Mouse (Mus musculus) inflammation-experienced regulatory T-cells, adult 6 months (primary cell): ENCODE data around the gene Rabgap1l. TPM values are rescaled to one million over a fixed set of nuclear protein-coding genes. Genes with fewer than 3 reads are reported as not detected.
"Not testable (repeated sequence)": the region's sequence is repeated elsewhere in the genome, so short reads cannot be mapped to it uniquely, and the experiment has no call there.

Source experiments
- ATAC-seq: one replicate; pipeline ENCODE4 v1.8.0; 2017
- polyA plus RNA-seq, 3 experiments: library from polyadenylated mRNA; unstranded; fragments of 100-300 nt; shearing (Covaris generic); gene quantifications; one replicate each; pipeline ENCODE4 v1.2.1; 2017

Rabgap1l gene
- polyA plus RNA-seq, 3 experiments from 2014 or later, result 237 to 400 (median 301) TPM

GRCm38 (mm10) chr1:160481643-160482042 is 311.4 kb downstream of the Rabgap1l start:
- no peak for ATAC-seq

GRCm38 (mm10) chr1:160467443-160467842 is 325.6 kb downstream of the Rabgap1l start:
- ATAC-seq, result no peak

- no peak for ATAC-seq
These were observed 327.8 kb downstream of the Rabgap1l start for GRCm38 (mm10) chr1:160465186-160465585.

GRCm38 (mm10) chr1:160464148-160464547 is 328.9 kb downstream of the Rabgap1l start:
- no peak for ATAC-seq

DNA sequence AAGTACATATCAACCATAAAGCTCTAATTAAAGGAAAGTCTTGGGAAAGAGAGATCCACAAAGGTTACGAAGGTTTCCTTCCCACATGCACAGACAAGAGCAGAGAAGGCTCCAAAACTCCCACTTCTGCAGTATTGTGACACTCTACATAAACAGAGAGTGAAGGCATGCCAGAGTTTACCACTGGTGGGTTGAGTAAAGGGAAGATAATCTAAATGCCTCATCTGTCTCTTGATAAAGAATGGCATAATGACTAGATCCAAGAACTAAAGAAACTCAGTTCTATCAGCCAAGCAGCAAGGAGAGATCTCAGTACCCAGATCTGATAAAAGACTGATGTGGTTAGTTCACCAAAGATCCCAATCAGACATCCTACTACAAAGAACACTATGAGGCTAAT is 332.7 kb downstream of the Rabgap1l start:
- ATAC-seq, result no peak

GRCm38 (mm10) chr1:160451663-160452062 is 341.3 kb downstream of the Rabgap1l start:
- ATAC-seq, result no peak

DNA sequence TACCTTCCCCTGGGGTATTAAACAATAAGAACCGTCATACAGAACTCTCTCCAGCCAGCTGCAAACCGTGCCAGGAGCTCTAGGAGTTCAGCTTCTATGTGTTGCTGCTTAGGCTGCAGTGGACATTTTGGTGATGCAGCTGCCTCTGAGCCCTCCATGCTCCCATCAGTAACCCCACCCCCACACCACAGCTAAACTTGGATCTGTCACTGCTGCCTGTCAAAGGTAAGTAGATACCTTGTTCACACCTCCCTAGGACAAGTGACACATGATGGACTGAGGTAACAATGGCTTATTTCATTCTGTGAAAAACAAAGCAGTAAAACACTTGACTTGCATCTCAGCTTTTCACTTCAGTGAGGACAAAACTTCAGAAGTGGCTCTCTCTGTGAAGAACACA is 344.3 kb downstream of the Rabgap1l start:
- no peak for ATAC-seq

- no peak for ATAC-seq
These were observed 346.2 kb downstream of the Rabgap1l start for GRCm38 (mm10) chr1:160446823-160447222.

- no peak for ATAC-seq
These were observed 349.5 kb downstream of the Rabgap1l start for GRCm38 (mm10) chr1:160443506-160443905.

DNA sequence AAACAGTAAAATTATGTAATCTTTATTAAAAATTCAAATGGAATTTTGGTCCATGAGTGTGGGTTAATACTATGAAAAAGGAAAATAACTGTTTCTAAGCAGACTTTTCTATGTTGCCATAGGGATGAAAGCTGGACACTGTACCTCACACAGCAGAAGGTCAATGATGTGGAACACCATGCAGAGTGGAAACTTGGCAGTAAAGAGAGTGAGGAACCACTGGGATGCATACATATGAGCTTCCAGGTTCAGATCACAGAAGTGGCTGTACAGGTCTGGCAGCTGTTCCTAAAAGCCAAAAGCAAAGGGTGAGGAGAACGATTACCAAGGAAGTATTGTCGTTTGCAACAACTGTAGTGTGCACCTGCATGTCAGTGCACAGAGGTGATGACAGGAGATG is 351.3 kb downstream of the Rabgap1l start:
- ATAC-seq, result no peak

DNA sequence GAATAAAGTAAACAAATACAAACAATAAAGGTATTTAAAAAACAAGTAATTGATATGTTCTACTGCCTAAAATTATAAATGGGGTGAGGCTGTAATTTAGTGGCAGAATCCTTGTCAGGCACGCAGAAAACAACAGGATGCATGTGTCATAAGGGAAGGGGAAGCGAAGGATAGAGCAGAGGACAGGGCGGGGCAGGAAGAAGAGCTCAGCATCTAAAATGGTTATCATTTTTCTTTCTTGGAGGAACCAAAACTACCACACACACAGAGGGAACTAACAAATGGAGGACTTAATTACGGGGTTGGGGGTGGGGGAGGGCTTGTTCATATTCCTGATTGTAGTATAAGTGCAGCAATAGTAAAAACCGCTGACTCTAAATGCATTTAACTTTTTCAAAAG is 351.9 kb downstream of the Rabgap1l start:
- no peak for ATAC-seq

DNA sequence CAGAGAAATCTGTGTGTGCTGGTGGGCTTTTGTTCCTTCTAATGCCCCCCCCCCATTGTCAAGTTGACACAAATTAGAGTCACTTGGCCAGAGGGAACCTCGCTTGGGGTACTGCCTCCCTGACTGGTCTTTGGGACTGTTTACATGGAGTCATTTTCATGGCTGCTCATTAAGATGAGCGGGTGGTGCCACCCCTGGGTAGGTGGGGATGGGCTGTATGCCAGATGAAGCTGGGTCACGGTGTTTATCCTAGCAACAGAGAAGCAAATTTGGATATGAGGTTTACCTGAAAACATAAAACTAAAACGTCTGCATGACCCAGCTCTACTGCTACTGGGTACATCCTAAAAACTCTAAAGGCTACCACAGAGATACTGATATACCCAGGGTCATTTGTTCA is 354.2 kb downstream of the Rabgap1l start:
- ATAC-seq, result no peak

GRCm38 (mm10) chr1:160417196-160417854 is 375.7 kb downstream of the Rabgap1l start:
- no peak for ATAC-seq

DNA sequence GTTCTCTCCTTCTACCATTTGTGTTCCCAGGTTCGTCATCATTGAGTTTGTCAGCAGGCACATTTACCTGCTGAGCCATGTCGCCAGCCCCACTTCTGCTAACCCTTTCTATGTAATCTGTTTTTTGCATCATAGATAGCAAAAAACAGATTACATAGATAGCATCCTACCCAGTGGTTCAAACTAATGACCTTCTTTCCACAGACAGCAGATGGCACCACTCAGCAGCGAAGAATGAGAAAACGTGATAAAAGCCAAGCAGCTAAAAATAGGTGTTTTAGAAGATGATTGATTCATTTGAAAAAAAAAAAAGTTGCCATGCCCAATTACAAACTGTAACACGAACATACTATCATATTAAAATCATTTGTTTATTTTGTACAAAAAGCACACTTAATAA is 382.2 kb downstream of the Rabgap1l start:
- no peak for ATAC-seq

- not testable (repeated sequence) for ATAC-seq
These were observed 383.3 kb downstream of the Rabgap1l start for GRCm38 (mm10) chr1:160409689-160410088.

DNA sequence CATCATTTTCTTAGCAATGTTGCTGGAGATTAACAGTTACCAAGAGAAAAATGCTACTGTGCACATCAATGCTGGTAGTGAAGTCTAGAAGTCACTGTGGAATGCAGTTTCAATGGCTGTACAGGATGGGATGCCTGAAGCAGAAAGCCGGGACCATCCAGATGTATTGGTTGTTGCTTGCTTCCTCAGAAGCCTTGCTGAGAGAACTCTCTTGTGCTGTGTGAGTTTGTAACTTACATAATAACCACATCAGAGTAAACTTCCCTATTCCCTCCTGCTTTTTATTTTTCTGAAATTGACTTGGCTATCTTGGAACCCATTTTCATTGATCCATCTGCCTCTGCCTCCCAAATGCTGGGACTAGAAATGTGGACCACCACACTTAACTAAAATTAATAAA is 383.9 kb downstream of the Rabgap1l start:
- ATAC-seq, result no peak

GRCm38 (mm10) chr1:160408302-160408897 is 384.6 kb downstream of the Rabgap1l start:
- no peak for ATAC-seq

GRCm38 (mm10) chr1:160399428-160399827 is 393.6 kb downstream of the Rabgap1l start:
- ATAC-seq, result peak; percentile 48

- ATAC-seq, result peak; percentile 77
These were observed 396.0 kb downstream of the Rabgap1l start for GRCm38 (mm10) chr1:160397037-160397436.

GRCm38 (mm10) chr1:160387446-160387845 is 405.6 kb downstream of the Rabgap1l start:
- no peak for ATAC-seq

GRCm38 (mm10) chr1:160378367-160378766 is 414.6 kb downstream of the Rabgap1l start:
- no peak for ATAC-seq

- ATAC-seq, result no peak
These were observed 415.4 kb downstream of the Rabgap1l start for GRCm38 (mm10) chr1:160377337-160378336.

DNA sequence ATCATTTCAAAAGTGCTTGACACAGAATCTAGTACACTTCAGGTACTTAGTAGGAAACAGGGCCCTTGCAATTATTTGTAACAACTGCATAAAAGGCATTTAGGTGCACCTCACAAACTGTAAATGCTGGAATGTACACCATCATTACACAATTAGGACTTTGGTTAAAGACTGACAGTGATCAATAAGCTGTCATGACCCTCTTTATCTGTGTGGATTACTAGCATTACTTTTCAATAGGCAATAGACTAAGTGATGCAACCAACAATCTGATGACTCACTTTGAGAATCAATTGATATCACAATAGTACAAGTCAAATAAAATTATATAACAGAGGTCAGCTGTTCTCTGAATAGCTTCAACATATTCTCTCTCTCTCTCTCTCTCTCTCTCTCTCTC is 418.5 kb downstream of the Rabgap1l start:
- no peak for ATAC-seq
